Mouse (Mus musculus) adipocyte (in vitro differentiated cells): ENCODE measurements around the gene Tmem129.

ENCODE experiments used
- DNase-seq: peaks from one replicate; pipeline ENCODE4 v3.0.0-alpha.2; 2016; ENCODE audit warnings: low spot score

Tmem129 gene

DNA sequence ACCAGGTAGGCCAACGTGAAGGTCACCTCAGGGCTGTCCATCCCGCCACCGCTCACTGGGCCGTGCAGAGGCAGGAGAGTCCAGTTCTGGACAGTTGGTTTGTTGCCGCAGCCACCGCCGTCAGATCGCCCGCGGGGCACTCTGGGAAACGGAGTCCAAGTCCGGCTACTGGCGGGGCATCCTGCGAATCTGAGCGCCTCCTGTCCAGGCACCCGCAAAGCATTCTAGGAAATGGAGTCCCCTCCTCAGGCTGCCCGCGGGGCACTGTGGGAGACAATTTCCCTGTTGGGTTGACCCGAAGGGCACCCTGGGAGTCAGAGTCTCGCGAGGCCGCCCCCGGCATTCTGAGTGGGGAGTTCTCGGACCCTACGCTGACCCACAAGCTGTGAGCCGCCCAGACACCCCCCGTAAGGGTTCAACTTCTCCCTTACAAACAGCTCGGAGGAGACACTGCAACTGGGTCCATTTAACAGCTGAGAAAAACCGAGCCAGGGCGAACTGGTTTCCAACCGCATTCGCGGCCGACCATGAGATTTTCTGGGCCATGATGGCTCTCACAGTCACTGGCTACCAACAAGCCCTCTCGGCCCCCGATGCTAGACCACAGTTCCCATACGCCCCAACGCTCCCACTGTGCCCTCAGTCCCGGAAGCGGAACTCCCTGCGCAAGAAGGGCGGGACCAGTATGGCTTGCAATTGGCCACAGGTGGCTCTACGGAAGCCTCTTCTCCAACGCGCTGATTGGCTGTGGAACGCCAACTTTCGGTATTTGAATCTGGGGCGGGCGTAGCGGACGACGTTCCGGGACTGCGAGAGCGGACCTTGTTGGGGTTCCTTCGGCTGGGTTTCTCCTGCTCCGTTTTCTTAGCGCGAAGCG lies at the start of gene Tmem129, which contains the start of gene Tacc3:
TSS of gene Tmem129 (minus strand) at position 630 of the 877 bp plus-strand sequence.
TSS of gene Tacc3 (plus strand) at position 342 of the 877 bp plus-strand sequence.
- DNase-seq, result peak; percentile 100

DNA sequence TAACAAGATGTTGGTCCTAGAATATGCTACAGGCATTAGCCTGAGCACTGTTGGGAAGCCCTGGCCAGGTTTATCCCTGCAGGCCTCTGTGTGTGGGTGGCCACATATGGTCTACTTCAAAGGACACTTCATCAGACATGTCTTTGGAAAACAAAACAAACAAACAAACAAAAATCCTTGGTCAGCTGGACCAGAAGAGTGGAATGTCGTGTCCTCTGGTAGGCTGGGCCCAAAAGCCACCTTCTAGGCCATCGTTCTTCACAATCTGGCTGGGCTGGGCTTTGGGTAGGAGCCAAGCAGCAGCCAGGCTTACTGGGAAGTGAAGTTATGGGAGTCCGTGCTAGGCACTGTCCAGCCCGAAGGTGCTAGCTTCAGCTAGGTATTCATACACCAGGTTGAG lies 48.9 kb upstream of the Tmem129 start:
- peak; percentile 32 for DNase-seq

DNA sequence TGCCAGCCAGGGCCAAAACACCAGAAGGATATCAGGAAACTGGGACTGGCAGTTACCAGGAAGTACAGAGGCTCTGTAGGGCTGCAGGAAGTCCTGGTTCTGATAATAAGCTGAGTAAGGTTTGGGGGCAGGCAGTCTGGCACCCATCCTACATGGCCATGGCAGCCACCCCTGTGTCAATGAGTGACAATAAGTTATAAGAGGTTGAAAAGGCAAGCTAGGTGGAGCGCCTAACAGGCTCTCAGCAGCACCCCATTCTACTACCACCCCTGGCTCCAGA lies 48.1 kb upstream of the Tmem129 start:
- DNase-seq, result no peak

DNA sequence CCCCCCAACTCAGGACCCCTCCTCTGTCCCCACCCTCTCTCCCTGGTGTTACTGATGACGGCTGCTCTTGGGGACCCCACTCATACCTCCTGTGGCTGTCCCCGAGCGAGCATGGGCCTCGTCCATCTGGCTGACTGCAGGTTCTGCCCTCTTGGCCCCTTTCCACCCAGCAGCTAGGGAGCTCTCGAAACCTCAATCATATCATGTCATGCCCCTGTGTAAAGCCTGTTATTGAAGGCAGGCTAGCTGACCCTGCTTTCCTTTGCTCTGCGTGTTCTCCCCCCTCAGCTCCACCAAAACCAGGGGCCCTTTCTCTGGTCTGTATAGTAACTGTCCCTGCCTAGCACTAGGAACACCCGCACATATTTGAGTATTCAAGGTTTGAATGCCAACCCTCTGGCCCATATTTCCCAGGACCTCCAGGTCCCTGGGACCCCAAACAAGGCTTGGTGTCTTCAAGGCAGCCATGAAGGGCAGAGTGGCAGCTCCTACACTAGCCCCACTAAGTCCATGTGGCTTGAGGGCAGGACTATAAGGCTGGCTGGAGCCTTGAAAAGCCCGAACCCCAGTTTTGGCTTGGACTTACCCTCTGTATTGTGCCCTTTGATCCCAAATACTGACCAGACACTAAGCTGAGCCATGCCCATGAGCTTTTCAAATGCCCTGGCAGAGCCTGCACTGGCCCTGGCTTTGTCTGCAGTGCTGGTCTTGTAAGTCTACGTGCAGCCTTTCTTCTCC lies 47.6 kb upstream of the Tmem129 start:
- no peak for DNase-seq

DNA sequence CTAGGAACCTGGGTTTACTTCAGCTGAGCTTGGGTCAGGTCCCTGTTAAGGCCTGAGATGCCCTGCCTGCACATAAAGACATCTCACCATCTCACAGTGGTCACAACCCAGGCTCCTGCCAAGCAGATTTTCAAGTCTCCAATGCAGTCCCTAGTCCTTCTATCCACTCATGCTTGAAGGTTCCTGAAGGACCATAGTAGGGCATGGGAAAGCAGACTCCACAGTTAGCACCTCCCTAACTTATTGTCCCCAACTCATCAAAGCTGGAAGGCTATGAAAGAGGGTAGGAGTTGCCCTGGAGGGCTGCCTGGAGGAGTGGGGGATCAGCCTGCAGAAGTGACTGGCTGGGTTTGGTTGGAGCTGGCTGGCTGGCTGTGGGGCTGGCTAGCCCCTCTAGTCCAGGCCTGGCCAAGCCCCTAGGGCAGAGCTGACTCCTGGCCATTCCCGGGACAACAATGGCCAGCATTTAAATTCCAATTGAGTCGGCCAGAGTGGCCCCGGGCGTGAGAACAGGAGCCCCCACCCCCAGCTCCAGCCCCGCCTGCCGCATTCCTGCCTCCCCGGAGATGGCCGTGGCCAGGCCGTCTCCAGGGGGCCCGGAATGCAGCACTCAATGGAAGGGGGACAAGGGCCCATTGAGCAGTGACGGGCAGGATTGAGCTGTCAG lies 46.9 kb upstream of the Tmem129 start:
- DNase-seq, result no peak

DNA sequence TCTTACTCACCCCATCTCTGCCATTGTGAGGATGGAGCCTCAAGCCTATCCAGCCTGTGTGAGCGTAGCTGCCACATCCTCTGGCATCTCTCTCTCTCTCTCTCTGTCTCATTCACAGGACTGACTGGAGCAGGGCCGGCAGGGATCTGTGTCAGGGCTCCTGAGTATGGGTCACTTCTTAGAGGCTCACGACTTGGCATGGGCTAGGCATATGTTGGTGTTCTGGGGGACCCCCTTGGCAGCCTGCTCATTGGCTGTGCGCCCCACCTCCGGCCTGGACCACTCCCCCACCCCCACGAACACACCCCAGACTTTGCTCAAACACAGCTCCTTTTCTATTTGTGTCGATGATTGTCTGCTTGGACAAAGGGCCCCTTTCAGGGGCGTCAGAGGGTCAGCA lies 45.8 kb upstream of the Tmem129 start:
- no peak for DNase-seq

DNA sequence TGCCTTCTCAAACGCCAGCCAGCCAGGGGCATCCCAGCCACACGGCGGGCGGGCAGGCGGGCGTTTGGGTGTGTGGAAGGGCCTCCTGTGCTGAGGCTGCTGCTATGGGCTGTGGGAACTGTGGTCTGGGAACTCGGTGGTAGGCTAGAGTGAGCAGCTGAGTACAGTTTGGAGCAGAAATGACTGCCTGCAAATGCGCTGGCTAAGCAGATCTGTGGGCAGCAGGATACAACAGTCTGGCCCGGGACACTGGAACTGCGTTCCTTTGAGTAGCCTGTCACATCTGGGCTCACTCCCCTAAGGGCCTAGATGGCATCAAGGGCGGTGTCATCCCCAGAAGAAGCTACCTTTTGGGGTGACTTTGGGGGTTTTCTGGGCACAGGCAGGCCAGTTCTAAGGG lies 43.6 kb upstream of the Tmem129 start:
- DNase-seq, result no peak

DNA sequence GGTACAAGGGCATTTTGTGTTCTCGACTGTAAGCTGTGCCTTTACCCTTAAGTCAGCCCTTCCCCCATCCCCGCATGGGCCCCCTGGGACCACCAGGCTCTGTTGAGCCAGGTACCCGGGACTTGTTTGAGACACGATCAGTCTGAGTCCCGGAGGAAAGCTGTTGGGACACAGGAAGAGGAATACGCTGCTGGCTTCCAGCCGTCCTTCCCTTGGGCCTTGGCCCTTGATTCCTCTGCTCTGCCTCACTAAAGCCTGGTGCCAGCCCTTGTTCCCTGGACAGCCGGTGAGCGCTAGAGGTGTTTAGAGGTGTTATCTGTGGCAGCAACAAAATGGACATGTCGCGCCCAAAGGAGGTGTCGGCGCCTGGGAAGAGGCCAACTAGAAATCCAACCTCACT lies 41.8 kb upstream of the Tmem129 start:
- DNase-seq, result no peak

DNA sequence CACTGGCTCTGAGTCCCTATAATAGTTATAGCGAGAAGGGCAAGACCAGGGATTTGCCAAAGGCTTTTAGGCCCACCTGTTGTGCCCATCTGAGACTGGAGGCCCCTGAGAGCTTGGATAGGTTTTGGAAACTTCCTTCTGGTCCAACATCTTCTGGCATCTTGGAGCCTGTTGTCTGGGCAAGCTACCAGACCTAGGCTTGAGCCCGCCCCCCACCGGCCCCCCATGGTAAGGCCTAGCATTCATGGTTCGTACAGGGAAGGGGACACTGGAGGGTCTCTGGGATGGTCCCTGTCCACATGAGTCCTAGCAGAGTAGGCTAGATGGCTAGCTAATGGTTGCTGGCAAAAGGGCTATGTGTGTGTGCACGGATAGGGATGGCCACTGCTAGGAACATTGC lies 40.5 kb upstream of the Tmem129 start:
- DNase-seq, result no peak

DNA sequence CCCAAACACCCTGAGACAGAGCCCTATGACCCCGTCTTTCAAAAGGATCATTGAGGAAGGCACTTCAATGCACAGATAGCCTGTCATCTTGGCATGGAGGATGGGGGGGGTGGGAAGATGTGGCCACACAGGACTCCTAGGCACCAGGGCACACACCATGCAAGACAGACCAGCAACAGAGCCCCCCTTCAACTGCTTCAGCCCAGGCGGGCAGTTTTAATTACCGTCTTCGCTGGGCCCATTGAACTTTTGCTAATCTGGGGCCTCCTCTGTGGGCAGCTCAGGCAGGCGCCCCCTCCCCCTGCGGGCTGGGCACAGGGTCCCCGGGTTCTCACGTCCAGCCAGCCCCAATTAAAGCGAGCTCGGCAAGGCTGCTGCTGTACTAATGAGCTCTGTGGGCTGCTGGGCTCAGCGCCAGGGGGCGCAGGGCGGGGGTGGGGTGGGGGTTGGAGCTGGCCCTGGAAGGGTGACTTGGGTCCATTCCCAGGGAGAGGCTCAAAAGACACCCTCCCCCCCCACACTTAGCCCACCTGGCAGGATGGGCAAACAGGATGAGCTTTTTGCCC lies 39.8 kb upstream of the Tmem129 start:
- no peak for DNase-seq

DNA sequence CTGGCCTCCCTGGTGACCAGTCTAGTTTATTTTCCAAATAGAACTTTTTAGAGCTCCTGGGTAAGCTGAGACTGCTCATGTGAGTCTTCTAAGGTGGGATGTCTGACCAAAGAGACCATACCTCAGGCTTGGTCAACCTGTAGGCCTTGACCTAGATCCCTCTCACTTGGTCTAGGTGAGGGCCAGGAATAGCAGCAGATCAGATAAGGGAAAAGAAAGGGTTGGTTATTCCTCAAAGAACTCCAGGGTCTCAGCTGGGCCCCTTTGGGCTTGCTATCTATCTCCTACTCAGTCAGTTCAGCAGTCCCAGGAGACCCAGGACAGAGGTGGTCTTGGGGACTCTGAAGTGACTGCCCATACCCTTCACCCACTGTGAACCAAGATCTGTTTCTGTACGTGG lies 39.3 kb upstream of the Tmem129 start:
- no peak for DNase-seq

DNA sequence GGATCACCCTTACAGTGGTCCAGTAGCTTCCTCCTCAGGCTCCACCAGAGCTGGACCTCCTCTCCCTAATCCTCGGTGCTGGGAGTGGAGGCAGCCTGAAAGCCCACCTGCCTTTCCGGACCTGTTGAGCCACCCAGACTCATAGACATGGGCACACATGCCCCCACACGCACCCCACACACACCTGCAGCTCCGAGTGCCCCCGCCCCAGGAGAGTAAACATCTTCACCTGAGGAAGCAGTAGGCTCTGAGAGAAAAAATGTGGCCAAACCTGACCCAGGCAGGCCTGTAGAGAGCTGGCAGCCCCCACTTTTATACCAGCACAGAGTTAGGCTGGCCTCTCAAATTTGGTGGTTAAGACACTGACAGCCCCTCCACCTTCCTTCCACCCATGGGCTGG lies 38.2 kb upstream of the Tmem129 start:
- no peak for DNase-seq

DNA sequence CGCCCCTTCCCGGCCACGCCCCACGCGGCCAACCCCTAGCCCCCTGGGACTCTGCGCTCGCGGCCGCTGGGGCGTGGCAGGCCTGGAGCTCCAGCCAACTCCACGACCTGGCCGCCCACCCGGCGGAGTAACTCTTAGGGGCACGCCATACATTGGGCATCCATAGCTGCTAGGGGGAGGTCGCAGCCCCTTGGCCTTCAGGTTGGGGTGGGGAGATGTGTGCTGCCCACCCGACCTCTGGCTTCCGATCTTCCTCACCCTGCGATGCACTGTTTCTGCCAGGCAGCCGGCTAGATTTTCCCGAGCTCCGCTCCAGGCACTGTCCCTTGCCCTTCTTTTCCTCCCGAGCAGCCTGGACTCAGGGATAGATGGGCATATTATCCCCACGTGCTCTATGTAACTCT lies 37.5 kb upstream of the Tmem129 start:
- no peak for DNase-seq

DNA sequence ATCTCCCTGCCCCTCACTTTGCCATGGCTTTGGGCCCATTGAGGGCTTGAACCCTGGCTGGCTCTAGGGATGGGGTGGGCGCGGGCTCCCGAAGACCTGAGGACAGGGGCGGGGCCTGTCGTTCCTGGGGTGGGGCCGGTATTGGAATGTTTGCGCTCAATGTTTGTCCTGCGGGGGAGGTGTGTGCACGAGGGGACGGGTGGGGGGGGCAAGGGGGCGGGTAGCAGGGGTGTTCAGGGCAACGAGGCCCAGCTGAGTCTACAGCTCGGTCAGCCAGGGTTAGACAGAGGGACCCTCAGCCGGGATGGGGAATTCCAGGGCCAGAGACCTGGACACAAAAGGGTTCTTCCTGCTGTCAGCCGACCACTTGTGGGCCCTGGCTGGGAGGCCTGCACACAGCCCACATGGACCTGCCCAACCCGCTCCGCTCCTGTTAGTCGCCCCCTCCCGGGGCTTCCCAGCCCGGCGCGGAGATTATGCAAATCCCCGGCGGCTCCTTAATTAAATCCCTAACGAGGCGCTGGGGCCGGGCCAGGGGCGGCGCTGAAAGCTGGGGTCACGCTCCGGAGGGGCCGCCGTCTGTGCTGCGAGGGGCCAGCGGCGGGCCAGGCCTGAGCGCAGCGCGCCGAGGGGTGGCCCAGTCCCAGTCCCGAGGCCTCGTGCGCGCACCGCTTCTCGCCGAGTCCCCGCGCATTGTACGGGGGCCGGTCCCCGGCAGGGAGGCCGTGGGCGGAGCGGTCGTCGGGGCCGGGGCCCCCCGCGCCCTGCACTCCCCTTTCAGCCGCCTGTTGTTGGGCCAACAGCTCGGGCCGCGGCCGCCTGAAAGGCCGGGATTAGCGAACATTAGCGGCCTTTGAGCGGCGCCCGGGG lies 36.9 kb upstream of the Tmem129 start:
- DNase-seq, result no peak

DNA sequence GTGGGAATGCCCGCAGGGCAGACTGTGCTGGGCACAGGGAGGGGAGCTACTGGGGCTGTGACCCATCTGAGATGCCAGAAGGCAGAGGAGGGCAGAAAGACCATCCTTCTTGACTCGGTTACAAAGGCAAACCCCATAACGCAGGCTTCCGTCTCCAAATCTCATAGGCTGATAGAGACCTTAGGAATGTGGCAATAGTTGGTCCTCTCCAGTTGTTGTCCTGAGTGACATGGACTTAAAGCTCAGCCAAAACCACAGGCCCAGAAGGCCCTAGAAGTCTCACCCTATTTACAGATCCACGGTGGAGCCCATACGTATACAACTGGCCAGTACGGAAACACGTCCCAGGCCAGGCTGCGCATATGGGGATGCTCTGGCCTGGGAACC lies 36.2 kb upstream of the Tmem129 start:
- DNase-seq, result no peak

DNA sequence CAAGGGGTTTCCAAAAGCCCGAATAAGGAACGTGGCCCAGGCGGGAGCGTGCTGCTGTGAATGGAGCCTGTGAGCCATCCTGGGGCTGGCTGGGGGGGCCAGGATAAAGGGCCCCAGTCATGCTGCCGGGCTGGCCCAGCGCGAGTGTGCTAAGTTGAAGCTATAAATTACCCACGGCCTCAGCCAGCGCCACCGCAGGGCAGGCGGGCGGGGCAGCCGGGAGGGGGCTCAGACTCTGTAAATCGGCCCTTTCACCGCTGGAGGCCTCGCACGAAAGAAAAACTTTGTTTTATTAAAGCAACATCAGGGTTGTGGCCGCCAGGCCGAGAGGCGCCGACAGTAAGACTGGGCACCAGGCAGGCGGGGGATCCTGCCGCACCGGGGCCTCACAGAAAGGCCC lies 34.2 kb upstream of the Tmem129 start:
- DNase-seq, result no peak

DNA sequence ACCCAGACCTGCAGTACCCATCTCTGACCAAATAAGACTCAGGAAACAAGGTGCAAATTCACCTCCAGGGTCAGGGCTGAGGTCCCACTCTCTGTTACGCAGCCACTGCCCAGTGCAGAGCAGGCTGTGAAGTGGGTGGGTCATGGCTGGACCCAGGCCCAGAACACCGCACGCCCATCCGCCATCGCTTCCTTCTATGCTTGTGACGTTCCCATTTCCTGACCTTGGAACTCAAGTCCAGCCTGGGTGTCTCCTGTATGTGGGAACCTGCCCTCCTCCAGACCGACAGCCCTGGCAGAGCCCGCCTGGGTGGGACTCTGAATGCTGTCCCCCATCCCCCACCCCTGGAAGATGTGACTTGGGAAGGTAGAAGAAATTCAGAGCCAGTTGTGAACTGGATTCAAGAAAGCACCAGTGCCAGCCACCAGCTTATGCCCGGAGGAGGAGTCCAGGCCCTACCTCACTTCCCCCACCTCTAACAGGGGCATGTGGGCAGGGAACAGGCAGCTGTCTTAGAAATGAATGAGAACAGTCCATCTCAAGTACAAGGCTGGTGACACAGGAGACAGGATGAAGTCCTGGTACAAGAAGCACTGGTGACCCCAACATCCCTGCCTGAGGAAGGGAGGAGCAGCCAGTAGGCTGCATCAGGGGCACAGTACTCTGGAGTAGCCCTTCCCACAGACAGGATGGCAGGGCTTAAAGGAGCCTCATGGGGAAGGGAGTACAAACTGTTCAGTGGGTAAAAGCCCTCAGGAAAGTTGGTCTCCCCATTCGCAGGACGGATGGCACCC lies 31.8 kb upstream of the Tmem129 start:
- DNase-seq, result no peak

DNA sequence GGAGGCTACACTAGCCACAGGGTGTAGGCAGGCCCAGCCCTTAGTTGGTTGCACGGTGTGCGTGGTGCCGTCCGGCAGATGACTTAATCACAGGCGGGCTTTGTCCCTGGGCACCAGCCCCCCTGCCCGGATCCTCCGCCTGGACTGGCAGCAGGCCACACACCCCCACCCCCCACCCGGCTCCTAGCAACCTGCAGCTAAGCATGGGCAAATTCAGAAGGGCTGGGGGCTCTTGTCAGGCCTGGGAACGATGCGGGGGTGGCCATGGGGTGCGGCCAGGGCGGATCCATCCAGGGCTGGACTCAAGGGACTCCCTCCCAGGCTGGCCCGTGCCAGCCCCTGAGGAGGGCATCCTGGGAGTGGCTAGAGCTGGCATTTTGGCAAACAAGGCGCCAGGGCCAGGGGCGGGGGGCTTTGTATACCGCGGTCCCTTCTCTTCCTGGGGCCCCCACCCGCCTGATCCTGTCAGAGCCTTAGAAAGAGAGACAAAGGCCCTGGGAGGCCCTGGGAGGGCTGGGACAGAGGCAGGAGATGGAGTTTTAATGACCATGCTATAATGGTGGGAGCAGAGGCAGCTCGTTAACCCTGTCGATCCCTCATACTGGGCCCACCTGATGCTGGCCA lies 31.1 kb upstream of the Tmem129 start:
- no peak for DNase-seq

DNA sequence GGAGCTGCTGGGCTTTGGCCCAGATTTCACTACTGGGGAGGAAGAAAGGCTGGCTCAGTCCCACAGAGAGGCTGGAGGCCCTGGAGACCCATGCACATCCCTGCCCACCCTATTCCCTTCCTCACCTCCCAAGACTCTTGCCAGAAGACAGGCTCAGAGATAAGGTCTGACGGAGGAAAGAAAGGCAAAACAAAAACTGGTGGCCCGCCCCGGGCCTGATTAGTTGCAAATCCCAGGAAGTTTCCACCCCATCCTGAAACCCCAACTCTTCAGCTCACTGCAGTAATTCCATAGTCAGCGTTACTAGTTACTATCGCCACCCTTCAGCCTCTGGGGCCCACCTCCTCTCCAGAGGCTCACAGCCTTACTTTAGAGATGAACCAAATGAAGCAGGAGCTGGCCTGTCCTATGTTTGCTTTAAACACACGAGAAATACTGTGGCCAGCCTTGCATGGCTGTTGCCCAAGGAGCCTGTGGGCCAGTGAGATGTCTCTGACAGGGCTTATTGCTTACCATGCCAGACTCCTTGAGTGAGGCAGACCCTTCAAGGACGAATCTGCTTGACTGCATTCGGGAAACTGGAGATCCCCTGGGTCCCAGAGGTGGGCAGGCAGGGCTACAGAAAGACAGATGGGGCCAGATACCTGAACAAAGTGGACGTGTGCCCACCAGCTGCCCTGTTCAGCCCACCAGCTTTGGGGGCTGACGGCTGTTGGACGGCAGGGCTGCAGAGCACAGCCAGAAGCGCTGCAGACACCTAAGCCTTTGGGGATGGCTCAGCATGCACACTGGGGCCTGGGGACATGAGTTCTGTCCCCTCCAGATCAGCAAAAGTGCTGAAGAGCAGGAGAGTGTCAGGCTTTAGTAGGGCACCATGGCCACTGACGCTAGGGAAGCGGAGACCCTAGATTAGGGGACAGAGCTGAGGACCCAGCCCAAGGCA lies 30.3 kb upstream of the Tmem129 start:
- DNase-seq, result no peak
